Mouse (Mus musculus): ENCODE measurements around the gene Slc46a2. TPM values are rescaled to one million over a fixed set of nuclear protein-coding genes. Genes with fewer than 3 reads are reported as not detected.

The Slc46a2 gene
- polyA plus RNA-seq, 1 experiment from 2014 or later: not detected

DNA sequence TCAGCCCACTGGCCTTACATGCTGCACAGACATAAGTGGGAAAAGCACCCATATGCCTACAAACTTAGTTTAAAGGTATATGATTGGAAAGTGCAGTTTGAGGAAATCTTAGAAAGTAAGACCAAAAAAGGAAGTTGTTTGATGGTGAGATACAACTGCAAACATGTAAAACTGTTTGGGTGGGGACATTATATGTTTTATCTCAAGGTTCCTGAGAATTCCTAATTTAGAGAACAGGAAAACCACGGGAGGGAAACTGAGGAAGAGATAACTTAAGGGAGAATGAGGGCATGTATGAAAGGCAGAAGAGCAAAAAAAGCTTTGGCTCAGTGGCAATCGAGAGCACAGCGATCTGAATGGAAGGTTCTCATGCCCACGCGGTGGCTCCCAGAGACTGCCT, 27.8 kb downstream of the Slc46a2 start:
- H3K4me3 ChIP-seq: no peak overlapping the region
- no peak overlapping the region for H3K27ac ChIP-seq

DNA sequence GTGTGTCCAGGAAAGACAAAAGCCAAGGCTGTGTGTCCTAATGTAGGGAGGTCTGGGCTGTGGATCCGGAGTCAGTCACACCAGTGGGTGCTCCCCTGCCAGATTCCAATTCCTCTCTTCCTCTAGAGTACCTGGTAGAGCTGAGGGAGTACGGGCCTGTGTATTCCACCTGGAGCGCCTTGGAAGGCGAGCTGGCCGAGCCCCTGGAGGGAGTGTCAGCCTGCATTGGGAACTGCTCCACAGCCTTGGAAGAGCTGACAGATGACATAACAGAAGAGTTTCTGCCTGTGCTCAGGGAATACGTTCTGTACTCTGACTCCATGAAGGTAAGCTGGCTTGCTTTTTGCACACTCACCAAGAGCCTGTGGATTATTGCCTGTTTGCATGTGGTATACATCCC, 28.6 kb downstream of the Slc46a2 start:
- H3K9me3 ChIP-seq (replicated peaks): no peaks in the 10 kb centered on the region
- WGBS (ENCODE audit: insufficient replicate concordance): 84% methylated on average over 6 of the region's 6 CpGs
- ATAC-seq: no peak
- H3K36me3 ChIP-seq: peaks cover 40% of the 10 kb centered on the region
- no peak overlapping the region for H3K9ac ChIP-seq
- H3K4me2 ChIP-seq: no peak overlapping the region
- H3K4me3 ChIP-seq: no peak overlapping the region
- no peaks in the 10 kb centered on the region for H3K27me3 ChIP-seq (replicated peaks)
- H3K4me1 ChIP-seq: peaks cover 23% of the 10 kb centered on the region
- no peak overlapping the region for H3K27ac ChIP-seq

More for the DNA sequence above, 27.8 kb downstream of the Slc46a2 start:
- no peak for ATAC-seq
- whole genome bisulfite sequencing (ENCODE audit: insufficient replicate concordance): 41% methylated on average over 5 of the region's 5 CpGs
- Histone ChIP-seq H3K9ac (no peak overlapping the region), H3K4me2 (no peak overlapping the region), H3K27me3 (replicated peaks) (no peaks in the 10 kb centered on the region), H3K9me3 (replicated peaks) (no peaks in the 10 kb centered on the region), H3K36me3 (peaks cover 35% of the 10 kb centered on the region), H3K4me1 (peaks cover 23% of the 10 kb centered on the region)

DNA sequence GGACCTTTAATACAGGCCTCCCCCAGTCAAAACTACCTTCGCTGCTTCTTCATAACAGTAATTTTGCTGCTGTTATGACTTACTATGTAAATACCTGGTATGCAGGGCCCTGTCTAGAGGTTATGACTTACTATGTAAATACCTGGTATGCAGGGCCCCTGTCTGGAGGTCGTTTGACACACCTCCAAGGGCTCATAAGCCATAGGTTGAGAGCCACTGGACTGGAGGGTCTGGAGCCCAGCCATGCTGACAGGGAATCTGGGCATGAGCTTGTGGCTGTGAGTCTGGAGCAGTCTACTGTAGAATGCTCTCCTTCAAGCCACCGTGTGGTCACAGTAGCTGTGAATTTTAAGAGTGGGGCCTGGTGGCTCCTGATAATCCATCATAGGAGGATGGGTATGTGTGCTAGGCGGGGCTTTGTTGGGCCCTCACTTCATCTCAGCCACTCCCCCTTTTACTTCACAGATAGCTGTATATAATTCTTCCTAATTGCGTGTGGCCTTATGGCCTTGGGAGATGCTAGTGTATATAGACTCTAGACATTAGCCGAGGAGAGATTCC, 30.6 kb downstream of the Slc46a2 start:
- Histone ChIP-seq H3K9me3 (replicated peaks) (no peaks in the 10 kb centered on the region), H3K27me3 (replicated peaks) (no peaks in the 10 kb centered on the region), H3K4me3 (no peak overlapping the region), H3K27ac (no peak overlapping the region), H3K4me2 (no peak overlapping the region), H3K4me1 (peaks cover 23% of the 10 kb centered on the region), H3K9ac (no peak overlapping the region), H3K36me3 (peaks cover 51% of the 10 kb centered on the region)
- 52% methylated on average over 6 of the region's 6 CpGs for WGBS (ENCODE audit: insufficient replicate concordance)
- ATAC-seq: peak; percentile 85

DNA sequence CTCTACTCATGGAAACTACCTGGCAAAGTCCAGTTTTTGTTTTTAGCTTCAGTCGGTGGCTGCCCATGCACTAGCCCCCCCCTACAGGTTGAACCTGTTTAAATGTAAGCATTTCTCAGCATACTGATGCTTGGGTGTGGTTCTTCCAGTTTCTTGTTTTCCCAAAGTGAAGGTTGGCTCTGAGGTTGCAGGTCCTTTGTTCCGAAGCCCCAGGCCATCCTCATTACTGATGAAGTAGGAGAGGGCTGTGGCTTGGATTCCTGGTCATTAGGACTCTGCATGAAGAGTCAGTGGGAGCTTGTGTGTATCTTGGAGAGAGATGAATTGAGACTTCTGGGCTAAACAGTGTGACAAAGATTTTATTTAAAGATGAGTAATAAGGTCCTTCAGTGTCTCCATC, 33.6 kb downstream of the Slc46a2 start:
- WGBS (ENCODE audit: insufficient replicate concordance): 79% methylated on average over 2 of the region's 2 CpGs
- no peaks in the 10 kb centered on the region for H3K27me3 ChIP-seq (replicated peaks)
- no peak for ATAC-seq
- no peak overlapping the region for H3K27ac ChIP-seq
- peaks cover 46% of the 10 kb centered on the region for H3K36me3 ChIP-seq
- no peak overlapping the region for H3K9ac ChIP-seq
- no peak overlapping the region for H3K4me2 ChIP-seq
- H3K4me3 ChIP-seq: no peak overlapping the region
- no peaks in the 10 kb centered on the region for H3K9me3 ChIP-seq (replicated peaks)
- H3K4me1 ChIP-seq: peaks cover 17% of the 10 kb centered on the region

DNA sequence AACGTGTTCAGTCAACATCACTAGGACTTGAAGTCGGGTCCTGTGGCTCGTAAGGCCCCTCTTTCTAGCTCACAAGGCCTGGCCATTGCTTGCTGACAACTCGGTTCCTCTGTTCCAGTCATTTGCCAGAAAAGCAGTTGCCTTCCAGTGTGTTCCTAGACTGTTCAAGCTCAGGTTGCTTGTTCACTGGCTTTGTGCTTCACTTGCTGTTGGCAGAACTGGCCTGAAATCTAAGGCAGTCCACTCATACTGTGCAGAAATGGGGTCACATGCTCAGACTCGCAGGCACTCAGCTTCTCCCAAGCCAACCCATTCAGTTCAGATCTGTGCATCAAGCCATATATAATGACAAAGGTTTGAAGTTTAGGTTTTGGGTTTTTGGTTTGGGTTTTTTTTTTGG, 34.1 kb downstream of the Slc46a2 start:
- WGBS (ENCODE audit: insufficient replicate concordance): 79% methylated on average over 5 of the region's 5 CpGs
- Histone ChIP-seq H3K9ac (no peak overlapping the region), H3K36me3 (peaks cover 45% of the 10 kb centered on the region), H3K9me3 (replicated peaks) (no peaks in the 10 kb centered on the region), H3K4me3 (no peak overlapping the region), H3K4me1 (peaks cover 17% of the 10 kb centered on the region), H3K27ac (no peak overlapping the region), H3K27me3 (replicated peaks) (no peaks in the 10 kb centered on the region), H3K4me2 (no peak overlapping the region)
- ATAC-seq: no peak

DNA sequence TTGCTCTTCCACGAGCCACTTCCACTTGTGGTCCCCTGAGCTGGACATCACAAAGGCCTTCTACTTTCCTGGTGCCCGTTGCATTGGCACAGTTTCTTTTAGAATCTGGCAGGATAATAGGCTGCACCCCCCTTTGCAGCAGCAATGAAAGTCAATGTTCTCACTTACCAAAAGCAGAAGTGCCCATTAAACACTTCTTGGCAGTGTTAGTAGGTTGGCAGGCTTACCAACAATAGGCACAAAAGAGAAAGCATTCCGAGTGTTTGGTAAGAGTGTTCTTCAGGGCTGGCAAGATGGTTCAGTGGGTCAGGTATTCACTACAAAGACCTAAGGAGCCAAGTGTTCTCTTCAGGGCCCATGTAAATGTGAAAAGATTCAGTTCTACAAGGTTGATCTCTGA, 35.4 kb downstream of the Slc46a2 start:
- no peak overlapping the region for H3K9ac ChIP-seq
- H3K4me1 ChIP-seq: peaks cover 12% of the 10 kb centered on the region
- no peak overlapping the region for H3K4me3 ChIP-seq
- peaks cover 33% of the 10 kb centered on the region for H3K36me3 ChIP-seq
- no peaks in the 10 kb centered on the region for H3K27me3 ChIP-seq (replicated peaks)
- H3K9me3 ChIP-seq (replicated peaks): no peaks in the 10 kb centered on the region
- no peak overlapping the region for H3K4me2 ChIP-seq
- 79% methylated on average over 3 of the region's 3 CpGs for WGBS (ENCODE audit: insufficient replicate concordance)
- no peak overlapping the region for H3K27ac ChIP-seq
- no peak for ATAC-seq

DNA sequence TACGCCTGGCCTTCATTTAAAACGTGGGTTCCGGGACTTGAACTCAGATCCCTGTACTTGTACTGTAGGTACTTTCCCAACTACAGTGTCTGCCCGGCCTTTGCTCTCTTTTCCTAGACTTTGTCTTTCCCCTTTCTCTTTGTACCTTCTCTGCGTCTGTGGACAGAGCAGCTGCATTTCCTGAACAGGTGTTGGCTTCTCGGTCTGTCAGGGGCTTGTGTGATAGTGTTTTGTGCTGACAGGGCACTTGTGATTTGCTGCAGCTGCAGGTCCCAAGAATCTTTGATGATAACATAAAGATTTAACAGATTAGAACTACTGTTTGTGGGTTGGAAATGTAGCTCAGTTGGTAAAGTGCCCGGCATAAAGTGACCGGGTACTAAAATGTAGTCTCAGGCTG, 36.3 kb downstream of the Slc46a2 start:
- 62% methylated on average over 8 of the region's 8 CpGs for WGBS (ENCODE audit: insufficient replicate concordance)
- ATAC-seq: no peak
- Histone ChIP-seq H3K4me3 (no peak overlapping the region), H3K9me3 (replicated peaks) (no peaks in the 10 kb centered on the region), H3K4me1 (peaks cover 8% of the 10 kb centered on the region; the same call in 1 of the 2 replicates), H3K4me2 (no peak overlapping the region), H3K9ac (no peak overlapping the region), H3K27ac (no peak overlapping the region), H3K36me3 (peaks cover 33% of the 10 kb centered on the region), H3K27me3 (replicated peaks) (no peaks in the 10 kb centered on the region)

DNA sequence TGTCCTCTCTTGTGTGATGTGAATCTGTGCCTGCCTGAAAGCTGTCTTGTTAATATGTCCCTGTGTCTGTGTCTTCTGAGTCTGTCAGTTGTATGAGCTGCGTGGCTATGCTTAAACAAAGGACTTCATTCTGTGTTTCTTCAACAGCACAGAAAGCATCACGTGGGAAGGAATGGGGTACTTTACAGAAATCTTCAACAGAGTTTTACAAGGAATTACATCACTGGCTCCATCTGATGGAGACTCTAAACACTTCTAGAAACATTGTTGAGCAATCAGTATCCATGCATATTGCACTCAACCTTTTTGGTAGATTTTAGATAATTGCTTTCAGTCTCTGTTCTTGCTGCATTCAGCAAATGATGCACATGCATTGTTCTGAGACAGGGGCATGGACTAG, 37.8 kb downstream of the Slc46a2 start:
- H3K4me1 ChIP-seq: peaks cover 12% of the 10 kb centered on the region; the same call in 1 of the 2 replicates
- peaks cover 24% of the 10 kb centered on the region for H3K36me3 ChIP-seq
- H3K27me3 ChIP-seq (replicated peaks): no peaks in the 10 kb centered on the region
- no peaks in the 10 kb centered on the region for H3K9me3 ChIP-seq (replicated peaks)
- no peak overlapping the region for H3K27ac ChIP-seq
- H3K9ac ChIP-seq: no peak overlapping the region
- H3K4me2 ChIP-seq: no peak overlapping the region
- WGBS (ENCODE audit: insufficient replicate concordance): 78% methylated on average over 2 of the region's 2 CpGs
- no peak for ATAC-seq
- H3K4me3 ChIP-seq: no peak overlapping the region

DNA sequence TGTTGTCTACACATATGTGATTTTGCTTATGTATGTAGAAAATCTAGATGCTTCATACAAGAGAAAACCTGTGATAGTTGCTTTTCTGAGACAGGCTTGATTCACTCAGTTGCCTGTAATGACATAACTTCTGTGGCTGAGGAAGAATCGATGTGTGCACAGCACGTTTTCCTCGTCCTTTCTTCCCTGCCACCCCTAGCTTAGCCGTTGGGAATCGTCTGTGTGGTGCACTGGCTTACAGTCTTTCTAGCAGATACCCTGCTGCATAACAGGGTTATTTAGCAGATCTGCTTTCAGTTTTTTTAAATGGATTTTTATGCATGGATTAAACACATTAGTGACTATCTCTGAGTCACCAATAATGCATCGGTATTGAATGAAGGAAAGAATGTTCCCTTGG, 38.3 kb downstream of the Slc46a2 start:
- WGBS (ENCODE audit: insufficient replicate concordance): 77% methylated on average over 6 of the region's 6 CpGs
- Histone ChIP-seq H3K4me2 (no peak overlapping the region), H3K4me3 (no peak overlapping the region), H3K4me1 (peaks cover 12% of the 10 kb centered on the region; the same call in 1 of the 2 replicates), H3K36me3 (peaks cover 20% of the 10 kb centered on the region), H3K9ac (no peak overlapping the region), H3K27me3 (replicated peaks) (no peaks in the 10 kb centered on the region), H3K27ac (no peak overlapping the region), H3K9me3 (replicated peaks) (no peaks in the 10 kb centered on the region)
- ATAC-seq: no peak

DNA sequence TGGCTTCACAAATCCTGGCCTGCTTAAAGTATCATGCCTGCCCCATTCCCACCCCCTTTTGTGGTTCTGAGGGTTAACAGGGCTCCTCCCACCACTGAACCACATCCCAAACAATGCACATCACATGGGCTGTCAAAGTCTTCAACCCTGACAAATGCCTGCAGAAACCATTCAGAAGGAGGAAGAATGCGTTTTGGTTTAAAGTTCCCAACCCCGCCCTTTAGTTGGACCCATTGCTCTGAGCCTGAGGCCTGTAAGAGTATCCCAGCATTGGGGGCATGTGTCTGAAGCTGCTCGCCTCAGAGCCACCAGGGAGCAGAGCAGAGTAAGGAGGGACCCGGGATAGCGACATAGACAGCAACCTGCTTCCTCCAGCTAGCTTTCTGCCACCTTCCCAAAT, 41.0 kb downstream of the Slc46a2 start:
- no peak overlapping the region for H3K27ac ChIP-seq
- no peak for ATAC-seq
- no peak overlapping the region for H3K4me2 ChIP-seq
- H3K27me3 ChIP-seq (replicated peaks): no peaks in the 10 kb centered on the region
- H3K4me1 ChIP-seq: peaks cover 17% of the 10 kb centered on the region; the same call in 1 of the 2 replicates
- H3K36me3 ChIP-seq: no peaks in the 10 kb centered on the region
- no peaks in the 10 kb centered on the region for H3K9me3 ChIP-seq (replicated peaks)
- no peak overlapping the region for H3K4me3 ChIP-seq
- WGBS (ENCODE audit: insufficient replicate concordance): 31% methylated on average over 5 of the region's 5 CpGs
- H3K9ac ChIP-seq: no peak overlapping the region

DNA sequence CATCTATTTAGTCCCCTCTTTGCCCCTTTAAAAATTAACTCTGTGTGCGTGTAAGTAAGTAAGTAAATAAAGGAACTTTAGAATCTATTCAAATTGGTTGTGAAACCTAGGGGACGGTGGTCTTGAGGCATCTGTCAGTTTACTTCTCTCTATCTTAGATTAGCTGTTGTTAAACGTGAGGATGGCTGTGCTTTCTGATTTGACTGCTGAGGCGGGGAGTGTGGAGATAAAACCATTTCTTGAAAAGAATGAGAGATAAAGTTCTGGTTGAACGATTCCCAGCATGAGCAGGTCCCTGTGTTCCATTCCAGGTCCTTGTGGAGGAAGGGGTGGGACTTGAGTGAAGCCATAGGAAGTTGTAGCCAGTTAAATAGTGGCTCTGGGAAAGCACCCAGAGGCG, 41.6 kb downstream of the Slc46a2 start:
- peaks cover 17% of the 10 kb centered on the region; the same call in 1 of the 2 replicates for H3K4me1 ChIP-seq
- no peaks in the 10 kb centered on the region for H3K36me3 ChIP-seq
- no peak overlapping the region for H3K4me2 ChIP-seq
- H3K27me3 ChIP-seq (replicated peaks): no peaks in the 10 kb centered on the region
- H3K27ac ChIP-seq: no peak overlapping the region
- no peak overlapping the region for H3K4me3 ChIP-seq
- no peak overlapping the region for H3K9ac ChIP-seq
- H3K9me3 ChIP-seq (replicated peaks): no peaks in the 10 kb centered on the region
- ATAC-seq: no peak
- WGBS (ENCODE audit: insufficient replicate concordance): 23% methylated on average over 6 of the region's 6 CpGs

DNA sequence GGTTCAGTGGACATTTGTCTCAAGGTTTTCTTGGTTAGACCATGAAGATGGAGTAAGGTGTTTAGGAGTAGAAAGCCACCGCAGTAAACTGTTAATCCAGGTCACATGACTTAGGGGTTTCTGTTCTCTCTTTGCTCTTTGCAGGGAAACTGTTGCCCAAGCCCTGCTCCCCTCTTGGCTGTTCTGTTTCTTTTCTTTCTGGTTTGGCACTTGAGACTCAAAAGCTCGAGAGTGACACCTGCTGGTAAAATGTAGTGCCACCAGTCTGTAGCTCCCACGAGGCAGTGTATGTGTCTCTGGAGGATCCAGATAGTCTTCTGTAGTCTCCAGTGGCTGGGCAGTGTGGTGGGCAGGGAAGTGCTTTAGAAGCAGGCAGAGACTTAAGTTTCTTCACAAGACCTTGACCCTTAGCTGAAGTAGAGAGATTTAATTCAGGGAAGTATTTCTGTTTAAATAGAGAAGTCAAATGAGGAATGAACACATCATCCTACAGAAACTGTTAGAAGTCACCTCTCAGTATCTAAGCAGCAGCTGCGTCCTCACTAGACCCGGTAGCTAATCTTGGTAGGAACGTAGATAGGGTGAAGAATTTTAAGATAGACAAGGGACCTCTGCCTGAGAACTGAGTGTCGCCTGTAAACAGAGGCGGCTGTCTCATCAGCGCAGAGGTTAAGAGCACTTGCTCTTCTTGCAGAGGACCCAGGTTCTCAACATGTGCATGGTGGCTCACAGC, 43.8 kb downstream of the Slc46a2 start:
- ATAC-seq: peak; percentile 60; the same call in 1 of the 2 replicates
- H3K9me3 ChIP-seq (replicated peaks): no peaks in the 10 kb centered on the region

More for the DNA sequence above, 43.8 kb downstream of the Slc46a2 start:
- Histone ChIP-seq H3K36me3 (no peaks in the 10 kb centered on the region), H3K4me3 (no peak overlapping the region), H3K9ac (no peak overlapping the region), H3K4me2 (no peak overlapping the region), H3K4me1 (peaks cover 17% of the 10 kb centered on the region; the same call in 1 of the 2 replicates), H3K27me3 (replicated peaks) (no peaks in the 10 kb centered on the region), H3K27ac (no peak overlapping the region)
- 40% methylated on average over 9 of the region's 9 CpGs for WGBS (ENCODE audit: insufficient replicate concordance)
